Mouse (Mus musculus): Measurements from ENCODE around the gene Trim66.

Gene Trim66

DNA sequence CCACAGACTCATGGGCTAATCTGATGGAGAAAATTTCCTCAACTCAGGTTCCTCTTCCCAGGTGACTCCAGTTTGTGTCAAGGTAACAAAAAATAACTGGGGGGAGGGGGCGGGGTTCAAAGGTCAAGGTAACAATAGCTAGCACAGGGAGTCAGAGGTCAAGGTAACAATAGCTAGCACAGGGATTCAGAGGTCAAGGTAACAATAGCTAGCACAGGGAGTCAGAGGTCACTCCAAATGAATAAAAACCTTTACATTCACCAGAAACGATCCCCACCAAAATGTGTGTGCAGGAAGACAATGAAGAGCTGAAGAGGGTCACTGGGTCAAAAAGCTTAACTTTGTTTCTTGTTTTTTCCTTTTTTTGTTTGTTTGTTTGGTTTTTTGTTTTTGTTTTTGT lies 59.9 kb downstream of the Trim66 start:
- DNase-seq (ENCODE audit: low read depth), result no peak

DNA sequence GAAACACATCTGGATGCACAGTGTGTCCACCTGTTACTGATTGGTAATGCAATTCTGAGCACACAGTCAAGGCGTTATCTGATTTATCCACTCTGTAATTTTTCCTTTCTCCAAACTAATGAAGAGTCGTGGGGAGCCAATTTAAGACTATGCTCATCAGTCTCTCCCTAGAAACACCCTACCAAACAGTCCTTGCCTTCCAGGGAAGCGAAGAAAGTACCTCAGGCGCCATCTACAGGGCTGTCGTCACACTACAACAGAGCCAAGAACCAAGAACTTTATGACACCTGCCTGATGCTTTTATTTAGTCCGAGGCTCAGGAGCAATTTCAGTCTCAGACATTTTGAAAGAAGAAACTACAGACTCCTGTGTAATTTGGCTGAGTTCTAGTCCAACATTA lies 62.9 kb downstream of the Trim66 start:
- no peak for DNase-seq (ENCODE audit: low read depth)

DNA sequence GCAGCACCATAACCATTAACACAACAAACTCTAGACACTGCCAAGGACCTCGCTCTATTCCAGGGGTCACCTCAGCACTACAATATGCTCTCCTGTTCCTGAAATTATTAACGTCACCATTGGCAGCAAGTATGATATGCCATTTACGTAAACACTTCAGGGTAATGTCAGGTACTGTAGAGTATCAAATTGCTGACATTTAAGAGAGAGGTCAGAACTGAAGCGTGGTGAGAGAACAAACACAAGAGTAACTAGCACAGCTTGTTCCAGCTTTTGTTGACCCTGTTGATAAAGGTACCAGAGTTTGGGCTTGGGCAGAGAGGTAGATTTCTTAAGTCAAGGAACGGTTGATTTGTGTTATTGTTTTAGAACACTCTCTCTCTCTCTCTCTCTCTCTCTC lies 65.2 kb downstream of the Trim66 start:
- DNase-seq (ENCODE audit: low read depth), result no peak

DNA sequence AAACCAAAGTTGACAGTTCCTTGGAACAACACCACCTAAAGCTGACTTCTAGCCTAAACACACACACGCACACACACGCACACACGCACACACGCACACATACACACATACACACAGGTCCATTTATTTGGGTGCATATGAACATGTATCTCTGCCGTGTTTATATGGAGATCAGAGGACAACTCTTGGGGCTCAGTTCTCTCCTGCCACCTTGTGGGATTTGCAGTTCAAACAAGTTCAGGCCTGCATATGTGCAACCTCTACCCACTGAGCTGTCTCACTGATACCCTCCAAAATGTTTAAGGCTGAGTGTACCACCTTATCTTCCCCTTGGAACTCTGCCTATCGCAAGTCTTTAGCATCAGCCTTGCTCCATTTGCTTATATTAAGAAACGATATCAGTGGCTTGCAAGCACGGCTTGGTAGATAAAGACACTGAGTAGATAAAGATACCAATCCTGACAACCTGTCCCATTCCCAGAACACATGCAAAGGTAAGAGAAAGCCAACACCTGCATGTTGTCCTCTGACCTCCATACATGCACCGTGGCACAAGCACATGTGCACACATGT lies 67.2 kb downstream of the Trim66 start:
- DNase-seq (ENCODE audit: low read depth), result no peak

DNA sequence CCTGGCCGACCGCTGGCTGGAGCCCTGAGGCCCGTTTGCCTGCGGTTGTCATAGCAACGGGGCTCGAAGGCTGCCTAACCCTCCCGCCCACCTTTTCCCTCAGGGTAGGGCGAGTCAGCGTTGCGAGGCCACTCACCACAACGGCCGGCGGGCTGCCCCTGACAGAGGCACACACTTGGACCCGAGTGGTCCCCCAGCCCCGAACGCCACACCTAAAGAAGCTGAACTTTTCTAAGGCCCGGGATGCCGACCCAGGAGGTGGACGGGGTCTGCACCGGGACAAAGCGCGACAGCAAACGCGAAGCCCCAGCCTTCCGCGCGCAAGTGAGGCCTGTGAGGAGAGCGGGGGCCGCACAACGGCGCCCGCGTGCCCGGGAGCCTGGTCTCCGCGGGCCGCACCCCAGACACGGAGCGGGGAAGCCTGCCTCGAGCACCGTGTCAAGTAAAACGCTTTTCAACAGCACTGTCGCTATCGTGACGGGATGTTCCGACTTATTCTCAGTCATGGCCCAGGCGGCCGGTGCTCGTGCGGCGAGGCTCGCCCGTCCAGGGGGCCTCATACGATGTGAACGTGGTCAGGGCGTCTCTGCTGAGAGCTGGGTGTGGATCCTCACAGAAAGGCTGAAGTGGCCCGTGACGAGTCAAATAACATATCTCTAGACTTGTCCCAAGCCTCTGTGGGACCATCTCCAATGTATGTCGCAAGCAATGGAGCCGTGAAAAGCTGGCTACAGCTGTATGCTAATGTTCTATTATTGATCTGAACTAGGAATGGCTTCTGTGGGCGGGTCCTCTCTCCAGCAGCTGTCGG lies 68.9 kb downstream of the Trim66 start, which contains the start of gene Stk33:
Stk33 (minus strand) TSS at position 301 of the 811 bp plus-strand sequence.
- no peak for DNase-seq (ENCODE audit: low read depth)

DNA sequence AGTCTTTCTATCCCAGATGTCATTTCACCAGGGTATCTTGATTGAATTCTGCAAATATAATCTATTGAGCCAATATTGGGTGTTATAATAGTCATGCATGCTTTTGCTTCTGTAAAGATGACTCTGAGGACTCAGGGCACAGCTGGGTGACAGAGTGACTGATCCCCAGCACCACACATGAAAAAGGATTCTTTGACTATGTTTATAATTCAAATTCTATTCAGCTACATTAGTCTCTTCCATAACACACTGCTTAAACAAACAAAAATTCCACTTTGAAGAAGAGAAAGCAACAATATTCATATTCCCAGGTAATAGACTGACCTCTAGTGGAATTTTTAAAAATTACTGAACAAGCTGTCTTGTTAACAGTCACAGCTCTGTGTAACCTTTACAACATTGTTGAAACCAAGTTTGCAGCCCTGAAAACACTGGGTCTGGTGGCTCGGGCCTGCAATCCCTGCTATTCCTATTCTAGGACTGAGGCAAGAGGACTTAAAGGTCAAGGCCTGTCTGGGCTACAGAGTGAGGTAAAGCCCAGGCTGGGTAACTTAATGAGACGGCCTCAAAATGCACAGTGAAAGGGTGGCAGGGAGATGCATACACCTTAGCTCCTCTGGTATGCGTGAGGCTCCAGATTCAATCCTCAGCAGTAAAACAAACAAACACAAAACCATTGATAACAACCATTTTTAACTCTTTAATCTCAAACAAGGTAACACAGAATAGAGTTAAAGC lies 83.3 kb downstream of the Trim66 start:
- DNase-seq (ENCODE audit: low read depth), result no peak

DNA sequence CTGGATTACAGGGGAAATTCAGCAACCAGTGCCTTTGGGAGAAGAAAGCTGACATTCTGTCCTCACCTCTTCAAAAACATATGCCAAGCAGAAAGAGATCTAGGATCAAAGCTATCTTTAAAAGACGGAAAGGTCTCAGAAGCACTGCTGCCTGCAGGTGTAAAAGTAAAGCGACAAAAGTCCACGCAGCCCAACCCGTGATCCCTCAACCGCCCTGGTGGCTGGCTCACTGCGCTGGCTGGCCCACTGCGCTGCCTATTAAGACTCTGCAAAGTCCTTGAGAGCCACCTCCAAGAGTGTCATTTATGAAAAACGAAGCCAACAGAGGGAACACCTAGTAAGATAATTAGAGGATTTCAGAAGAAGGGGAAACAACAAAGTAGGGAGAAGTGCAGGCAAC lies 85.1 kb downstream of the Trim66 start:
- no peak for DNase-seq (ENCODE audit: low read depth)

DNA sequence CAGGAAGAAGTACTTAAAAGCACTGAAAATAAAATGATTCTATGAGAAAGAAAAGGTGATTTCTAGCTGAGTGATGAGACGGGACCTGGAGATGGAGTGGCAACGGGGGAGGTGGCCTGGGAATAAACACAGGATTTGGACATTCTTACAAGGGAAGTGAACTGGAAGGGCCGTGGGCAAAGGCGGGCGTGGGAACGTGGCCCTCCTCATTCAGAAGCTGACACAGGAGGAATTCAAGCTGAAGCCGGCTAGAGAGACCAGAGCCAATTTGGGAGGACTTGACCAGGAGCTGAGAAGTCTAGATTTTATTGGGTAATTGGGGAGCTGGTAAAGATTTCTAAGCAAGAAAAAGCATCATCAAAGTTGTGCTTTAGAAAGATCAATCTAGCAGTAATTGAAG lies 102.4 kb downstream of the Trim66 start:
- DNase-seq (ENCODE audit: low read depth), result no peak

DNA sequence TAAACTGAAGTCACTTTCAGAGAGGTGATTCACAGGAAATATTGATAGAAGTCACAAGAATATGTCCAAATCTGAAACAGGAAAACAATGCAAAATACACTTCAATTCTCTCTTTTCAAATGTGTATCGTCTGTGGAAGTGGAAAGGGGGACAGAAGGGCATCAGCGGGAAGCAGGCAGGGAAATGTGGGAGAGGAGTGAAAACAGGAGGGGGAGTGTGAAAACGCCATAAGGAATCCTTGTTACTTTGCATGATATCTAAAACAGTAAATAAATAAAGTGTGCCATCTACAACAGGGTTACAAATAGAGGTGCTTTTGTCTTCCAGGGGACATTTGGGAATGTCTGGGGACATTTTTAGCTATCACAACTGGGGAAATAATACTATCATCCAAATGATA lies 108.6 kb downstream of the Trim66 start:
- DNase-seq (ENCODE audit: low read depth), result no peak
